Mouse (Mus musculus): Measurements from ENCODE around the gene Ncbp3. TPM values are rescaled to one million over a fixed set of nuclear protein-coding genes. Genes with fewer than 3 reads are reported as not detected.

The Ncbp3 gene
- total and polyA plus RNA-seq, 2 experiments from 2014 or later, result 7.0 to 8.9 TPM

- Histone ChIP-seq H3K4me3 (ENCODE audit: low read depth, low read length) (no peak overlapping the region), H3K4me2 (ENCODE audit: low read depth, low read length) (no peak overlapping the region), H3K27ac (ENCODE audit: low read depth) (no peak overlapping the region), H3K4me1 (ENCODE audit: control insufficient read depth, insufficient read depth) (no peaks in the 10 kb centered on the region), H3K36me3 (replicated peaks; ENCODE audit: control insufficient read depth, insufficient read depth, low read length) (no peaks in the 10 kb centered on the region), H3K9me3 (replicated peaks; ENCODE audit: control insufficient read depth, low read length) (no peaks in the 10 kb centered on the region), H3K27me3 (ENCODE audit: control insufficient read depth, insufficient read depth, low read length) (no peaks in the 10 kb centered on the region), H3K9ac (replicated peaks; ENCODE audit: low read depth, low read length) (no peak overlapping the region)
- TF ChIP-seq EP300 (IDR thresholded peaks at IDR 0.05; ENCODE audit: low read depth) (no peak), CTCF (IDR thresholded peaks at IDR 0.05; ENCODE audit: low read depth) (no peak)
- ATAC-seq (ENCODE audit: insufficient read depth, low read depth), result no peak
- DNase-seq (ENCODE audit: low spot score), result no peak
- 58% methylated on average over 11 of the region's 11 CpGs for WGBS
Observed at GRCm38 (mm10) chr11:73094231-73094995, 46.8 kb downstream of the Ncbp3 start.

GRCm38 (mm10) chr11:73098860-73099259 is 51.3 kb downstream of the Ncbp3 start:
- no peaks in the 10 kb centered on the region for H3K27me3 ChIP-seq (ENCODE audit: control insufficient read depth, insufficient read depth, low read length)
- H3K9me3 ChIP-seq (replicated peaks; ENCODE audit: control insufficient read depth, low read length), result no peaks in the 10 kb centered on the region
- no peak overlapping the region for H3K4me2 ChIP-seq (ENCODE audit: low read depth, low read length)
- no peak overlapping the region for H3K4me3 ChIP-seq (ENCODE audit: low read depth, low read length)
- no peaks in the 10 kb centered on the region for H3K36me3 ChIP-seq (replicated peaks; ENCODE audit: control insufficient read depth, insufficient read depth, low read length)
- no peaks in the 10 kb centered on the region for H3K4me1 ChIP-seq (ENCODE audit: control insufficient read depth, insufficient read depth)
- 57% methylated on average over 5 of the region's 5 CpGs for WGBS
- no peak for DNase-seq (ENCODE audit: low spot score)
- H3K27ac ChIP-seq (ENCODE audit: low read depth), result no peak overlapping the region
- no peak for ATAC-seq (ENCODE audit: insufficient read depth, low read depth)
- TF ChIP-seq CTCF (IDR thresholded peaks at IDR 0.05; ENCODE audit: low read depth) (no peak), EP300 (IDR thresholded peaks at IDR 0.05; ENCODE audit: low read depth) (no peak)
- H3K9ac ChIP-seq (replicated peaks; ENCODE audit: low read depth, low read length), result no peak overlapping the region

GRCm38 (mm10) chr11:73099976-73100750 is 52.6 kb downstream of the Ncbp3 start:
- Histone ChIP-seq H3K27ac (ENCODE audit: low read depth) (no peak overlapping the region), H3K4me3 (ENCODE audit: low read depth, low read length) (no peak overlapping the region), H3K4me1 (ENCODE audit: control insufficient read depth, insufficient read depth) (no peaks in the 10 kb centered on the region), H3K4me2 (ENCODE audit: low read depth, low read length) (no peak overlapping the region), H3K9ac (replicated peaks; ENCODE audit: low read depth, low read length) (no peak overlapping the region), H3K36me3 (replicated peaks; ENCODE audit: control insufficient read depth, insufficient read depth, low read length) (no peaks in the 10 kb centered on the region), H3K27me3 (ENCODE audit: control insufficient read depth, insufficient read depth, low read length) (no peaks in the 10 kb centered on the region), H3K9me3 (replicated peaks; ENCODE audit: control insufficient read depth, low read length) (no peaks in the 10 kb centered on the region)
- ATAC-seq (ENCODE audit: insufficient read depth, low read depth) (no peak), DNase-seq (ENCODE audit: low spot score) (no peak)
- WGBS, result 66% methylated on average over 14 of the region's 14 CpGs
- TF ChIP-seq CTCF (IDR thresholded peaks at IDR 0.05; ENCODE audit: low read depth) (no peak), EP300 (IDR thresholded peaks at IDR 0.05; ENCODE audit: low read depth) (no peak)

- H3K27ac ChIP-seq (ENCODE audit: low read depth), result no peak overlapping the region
- no peaks in the 10 kb centered on the region for H3K4me1 ChIP-seq (ENCODE audit: control insufficient read depth, insufficient read depth)
- H3K9me3 ChIP-seq (replicated peaks; ENCODE audit: control insufficient read depth, low read length), result no peaks in the 10 kb centered on the region
- ATAC-seq (ENCODE audit: insufficient read depth, low read depth) (no peak), DNase-seq (ENCODE audit: low spot score) (no peak)
- no peaks in the 10 kb centered on the region for H3K27me3 ChIP-seq (ENCODE audit: control insufficient read depth, insufficient read depth, low read length)
- no peaks in the 10 kb centered on the region for H3K36me3 ChIP-seq (replicated peaks; ENCODE audit: control insufficient read depth, insufficient read depth, low read length)
- WGBS, result 47% methylated on average over 4 of the region's 4 CpGs
- no peak overlapping the region for H3K4me2 ChIP-seq (ENCODE audit: low read depth, low read length)
- TF ChIP-seq CTCF (IDR thresholded peaks at IDR 0.05; ENCODE audit: low read depth), result no peak
- no peak overlapping the region for H3K4me3 ChIP-seq (ENCODE audit: low read depth, low read length)
- no peak overlapping the region for H3K9ac ChIP-seq (replicated peaks; ENCODE audit: low read depth, low read length)
Observed at GRCm38 (mm10) chr11:73101308-73101707, 53.7 kb downstream of the Ncbp3 start.

- no peaks in the 10 kb centered on the region for H3K27me3 ChIP-seq (ENCODE audit: control insufficient read depth, insufficient read depth, low read length)
- no peak for TF ChIP-seq CTCF (IDR thresholded peaks at IDR 0.05; ENCODE audit: low read depth)
- no peak for TF ChIP-seq EP300 (IDR thresholded peaks at IDR 0.05; ENCODE audit: low read depth)
- no peaks in the 10 kb centered on the region for H3K9me3 ChIP-seq (replicated peaks; ENCODE audit: control insufficient read depth, low read length)
- 34% methylated on average over 3 of the region's 3 CpGs for WGBS
- H3K4me2 ChIP-seq (ENCODE audit: low read depth, low read length), result no peak overlapping the region
- no peak overlapping the region for H3K27ac ChIP-seq (ENCODE audit: low read depth)
- H3K4me3 ChIP-seq (ENCODE audit: low read depth, low read length), result no peak overlapping the region
- H3K9ac ChIP-seq (replicated peaks; ENCODE audit: low read depth, low read length), result no peak overlapping the region
- no peaks in the 10 kb centered on the region for H3K36me3 ChIP-seq (replicated peaks; ENCODE audit: control insufficient read depth, insufficient read depth, low read length)
- ATAC-seq (ENCODE audit: insufficient read depth, low read depth) (no peak), DNase-seq (ENCODE audit: low spot score) (no peak)
- H3K4me1 ChIP-seq (ENCODE audit: control insufficient read depth, insufficient read depth), result peaks cover 19% of the 10 kb centered on the region
Observed at GRCm38 (mm10) chr11:73105246-73105645, 57.7 kb downstream of the Ncbp3 start.

Data from heart, postnatal 0 days (tissue).